Mouse (Mus musculus) CH12.LX (cell line): ENCODE measurements around the gene Dpy19l3. TPM values are rescaled to one million over a fixed set of nuclear protein-coding genes. Genes with fewer than 3 reads are reported as not detected.

Experiments
- DNase-seq: peaks from one replicate; pipeline ENCODE4 v3.0.0-alpha.2; 2013; ENCODE audit errors: extremely low read depth
- H3K27ac ChIP-seq: 2 replicates; pipeline ENCODE4 v1.5.1; 2012; ENCODE audit warnings: low read depth, mild to moderate bottlenecking, control low read depth, moderate library complexity; ENCODE audit not compliant: insufficient read depth
- H3K27me3 ChIP-seq: replicated peaks from 2 replicates; pipeline ENCODE3; 2012; ENCODE audit warnings: inconsistent platforms
- H3K36me3 ChIP-seq, 2 experiments: replicated peaks in 1 of 2; 2 replicates each; pipeline versions ENCODE3 to v1.6.1; 2012; ENCODE audit warnings: inconsistent platforms in 1 of 2, low read length in 1 of 2, mild to moderate bottlenecking in 1 of 2, mixed read lengths in 1 of 2, moderate library complexity in 1 of 2; ENCODE audit not compliant: control insufficient read depth in 1 of 2, insufficient read depth in 1 of 2
- H3K4me1 ChIP-seq, 2 experiments: 2 replicates each; pipeline ENCODE4 v1.6.1; 2012; ENCODE audit warnings: inconsistent platforms in 1 of 2, moderate library complexity in 1 of 2; ENCODE audit not compliant: insufficient read depth in 2 of 2, control insufficient read depth in 1 of 2
- H3K4me2 ChIP-seq: 2 replicates; pipeline ENCODE4 v1.6.1; 2012; ENCODE audit warnings: low read depth, mild to moderate bottlenecking, control low read depth; ENCODE audit not compliant: poor library complexity, insufficient read depth, severe bottlenecking
- H3K4me3 ChIP-seq, 3 experiments: fragments of 150-350 bp in 1 of 3; sonication (generic) in 1 of 3; replicated peaks in 1 of 3; 2 replicates each; pipeline versions ENCODE3 to v1.5.1; 2011 to 2012; ENCODE audit warnings: low read depth in 2 of 3, low read length in 2 of 3, mild to moderate bottlenecking in 2 of 3, moderate library complexity in 2 of 3, control low read depth in 1 of 3, improper control_type of control experiment in 1 of 3, inconsistent platforms in 1 of 3, mixed read lengths in 1 of 3; ENCODE audit not compliant: poor library complexity in 1 of 3
- H3K79me2 ChIP-seq: replicated peaks from 2 replicates; pipeline ENCODE4 v1.6.1; 2012; ENCODE audit warnings: mild to moderate bottlenecking, moderate library complexity; ENCODE audit not compliant: control insufficient read depth, poor library complexity, insufficient read depth, severe bottlenecking; ENCODE audit errors: extremely low read depth
- H3K9ac ChIP-seq: 2 replicates; pipeline ENCODE4 v1.6.1; 2012; ENCODE audit warnings: low read depth, mild to moderate bottlenecking, control low read depth, moderate library complexity; ENCODE audit not compliant: insufficient read depth
- H3K9me3 ChIP-seq: replicated peaks from 2 replicates; pipeline ENCODE3; 2012; ENCODE audit warnings: low read length, inconsistent platforms, mixed read lengths
- BHLHE40 ChIP-seq: IDR thresholded peaks from 2 replicates; pipeline ENCODE4 v1.6.1; 2011; ENCODE audit warnings: mild to moderate bottlenecking, low read depth, low read length, improper control_type of control experiment
- CHD2 ChIP-seq: IDR thresholded peaks from 2 replicates; pipeline ENCODE4 v1.6.1; 2011; ENCODE audit warnings: low read length, improper control_type of control experiment
- CTCF ChIP-seq, 2 experiments: IDR thresholded peaks in 1 of 2; conservative IDR thresholded peaks in 1 of 2; 2 replicates each; pipeline ENCODE4 v1.5.1; 2011 to 2012; ENCODE audit warnings: low read depth in 2 of 2, low read length in 2 of 2, improper control_type of control experiment in 1 of 2, inconsistent platforms in 1 of 2, mild to moderate bottlenecking in 1 of 2, moderate library complexity in 1 of 2
- E2F4 ChIP-seq: IDR thresholded peaks from 2 replicates; pipeline ENCODE4 v1.6.1; 2011; ENCODE audit warnings: low read depth, low read length, improper control_type of control experiment; ENCODE audit not compliant: insufficient replicate concordance
- ELF1 ChIP-seq: IDR thresholded peaks from 2 replicates; pipeline ENCODE4 v1.6.1; 2014; ENCODE audit warnings: low read depth, mild to moderate bottlenecking, inconsistent platforms, low read length, improper control_type of control experiment
- GABPA ChIP-seq: IDR thresholded peaks from 2 replicates; pipeline ENCODE4 v1.6.1; 2012; ENCODE audit warnings: low read depth, low read length, improper control_type of control experiment, inconsistent platforms; ENCODE audit not compliant: insufficient replicate concordance
- IRF4 ChIP-seq: IDR thresholded peaks from 2 replicates; pipeline ENCODE4 v1.6.1; 2014; ENCODE audit warnings: low read depth, mild to moderate bottlenecking, inconsistent platforms, low read length, improper control_type of control experiment
- KAT2A ChIP-seq: IDR thresholded peaks from 2 replicates; pipeline ENCODE4 v1.6.1; 2012; ENCODE audit warnings: low read length, improper control_type of control experiment, inconsistent platforms; ENCODE audit not compliant: insufficient replicate concordance
- MYC ChIP-seq: IDR thresholded peaks from 2 replicates; pipeline ENCODE4 v1.6.1; 2011; ENCODE audit warnings: low read depth, mild to moderate bottlenecking, improper control_type of control experiment, low read length
- NRF1 ChIP-seq: IDR thresholded peaks from 2 replicates; pipeline ENCODE4 v1.6.1; 2014; ENCODE audit warnings: low read depth, mild to moderate bottlenecking, inconsistent platforms, low read length, improper control_type of control experiment, moderate library complexity
- PAX5 ChIP-seq: IDR thresholded peaks from 2 replicates; pipeline ENCODE4 v1.6.1; 2012; ENCODE audit warnings: low read length, inconsistent platforms, mixed read lengths
- POLR2A ChIP-seq: IDR thresholded peaks from 2 replicates; pipeline ENCODE4 v1.6.1; 2011; ENCODE audit warnings: low read depth, mild to moderate bottlenecking, improper control_type of control experiment, low read length
- POLR2AphosphoS2 ChIP-seq: IDR thresholded peaks from 2 replicates; pipeline ENCODE4 v1.6.1; 2011; ENCODE audit warnings: low read depth, low read length, improper control_type of control experiment
- RCOR1 ChIP-seq: conservative IDR thresholded peaks from 2 replicates; pipeline ENCODE4 v1.6.1; 2012; ENCODE audit warnings: low read depth, mild to moderate bottlenecking, inconsistent platforms, low read length, improper control_type of control experiment
- SMC3 ChIP-seq: IDR thresholded peaks from 2 replicates; pipeline ENCODE4 v1.6.1; 2011; ENCODE audit warnings: low read depth, low read length, improper control_type of control experiment
- TCF12 ChIP-seq: IDR thresholded peaks from 2 replicates; pipeline ENCODE4 v1.6.1; 2014; ENCODE audit warnings: low read depth, mild to moderate bottlenecking, inconsistent platforms, low read length, improper control_type of control experiment
- USF1 ChIP-seq: IDR thresholded peaks from 2 replicates; pipeline ENCODE4 v1.6.1; 2014; ENCODE audit warnings: low read depth, mild to moderate bottlenecking, inconsistent platforms, low read length, improper control_type of control experiment
- ZKSCAN1 ChIP-seq: IDR thresholded peaks from 2 replicates; pipeline ENCODE4 v1.6.1; 2012; ENCODE audit warnings: low read depth, inconsistent platforms, low read length, improper control_type of control experiment, borderline replicate concordance
- dilution Hi-C: fragments of 300-500 bp; cut with MboI; formaldehyde crosslinking; loops from 2 replicates; pipeline ENCODE4 v1.14.3; 2020; ENCODE audit warnings: low sequenced_read_pairs; ENCODE audit not compliant: extremely low pct_unique_long_range_greater_than_20kb, extremely low pct_ligation_motif_present
- in situ Hi-C: fragments of 300-500 bp; cut with MboI; formaldehyde crosslinking; loops from 3 replicates; pipeline ENCODE4 v1.14.3; 2019; ENCODE audit warnings: low sequenced_read_pairs, low pct_ligation_motif_present, low pct_unique_long_range_greater_than_20kb, mixed read lengths
- polyA plus RNA-seq: library from polyadenylated mRNA; unstranded; fragments of >175 nt; gene quantifications from 2 replicates; pipeline ENCODE4 v1.2.1, GENCODE M21; 2012; ENCODE audit warnings: low read depth; ENCODE audit not compliant: insufficient read length
- total RNA-seq, 2 experiments: library from RNA; depleted of rRNA; stranded (reverse); fragments of 300-350 nt in 1 of 2; fragments of >200 nt in 1 of 2; gene quantifications; 2 replicates each; pipeline ENCODE4 v1.2.3; 2012 to 2014

The Dpy19l3 gene
- total and polyA plus RNA-seq, 3 experiments: 5.0 to 18.3 (median 5.5) TPM

DNA sequence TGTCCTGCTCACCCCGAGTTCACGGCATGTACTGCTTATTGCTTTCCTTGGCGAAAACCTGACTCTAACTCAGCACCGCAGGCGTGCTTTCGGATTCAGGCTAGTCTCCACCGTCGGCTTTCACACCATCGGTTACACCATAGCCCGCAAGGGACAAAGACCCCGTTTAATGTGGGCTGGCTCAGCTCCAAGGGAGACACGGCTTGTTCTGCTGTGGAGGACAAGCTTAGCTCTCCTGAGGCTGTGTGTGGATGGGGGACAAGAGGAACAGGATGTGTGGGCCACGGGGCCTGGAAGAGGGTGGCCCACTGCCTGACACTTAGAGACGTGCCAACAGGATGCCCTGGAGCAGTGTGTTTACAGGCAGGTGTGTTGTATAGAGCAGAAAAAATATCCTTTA lies 62.1 kb downstream of the Dpy19l3 start:
- Histone ChIP-seq H3K4me3 (no peak overlapping the region), H3K4me2 (no peak overlapping the region), H3K36me3 (peaks cover 0 to 55% of the 10 kb centered on the region in 2 experiments), H3K4me1 (peaks cover 0 to 2% of the 10 kb centered on the region in 2 experiments; a peak in 1 of 4 replicates), H3K79me2 (no peaks in the 10 kb centered on the region), H3K9ac (no peak overlapping the region), H3K27ac (no peak overlapping the region), H3K9me3 (no peaks in the 10 kb centered on the region), H3K27me3 (no peaks in the 10 kb centered on the region)
- dilution Hi-C loops: no loop called here
- TF ChIP-seq E2F4: no peak
- in situ Hi-C loops: no loop called here
- no peak for DNase-seq

DNA sequence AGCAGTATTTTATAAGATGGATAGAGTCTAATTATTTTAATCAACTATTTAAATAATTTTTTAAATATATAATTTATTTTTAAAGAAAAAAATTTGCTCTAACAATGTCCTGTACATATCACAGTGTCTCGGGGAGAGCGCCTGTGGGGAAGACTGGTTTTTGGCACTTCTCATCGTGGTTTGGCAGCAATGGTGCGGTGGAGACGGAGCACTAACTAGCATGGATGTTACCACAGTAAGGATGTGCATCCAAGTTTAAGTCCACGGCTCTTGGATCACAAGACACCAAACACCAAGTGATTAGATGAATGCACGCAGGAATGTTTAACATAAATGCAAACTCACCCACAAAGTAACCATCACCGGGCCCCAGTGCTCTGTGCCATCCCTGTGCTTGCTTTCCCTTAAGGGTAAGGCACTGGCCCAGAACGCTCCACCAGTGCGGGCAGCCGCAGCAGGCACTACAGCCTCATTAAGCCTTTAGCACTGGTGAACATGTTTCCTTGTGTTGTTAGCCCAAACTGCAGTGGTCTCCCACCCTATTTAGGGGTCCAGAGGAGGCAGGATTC lies 65.4 kb downstream of the Dpy19l3 start:
- Histone ChIP-seq H3K9ac (no peak overlapping the region), H3K4me2 (no peak overlapping the region), H3K9me3 (no peaks in the 10 kb centered on the region), H3K4me3 (no peak overlapping the region), H3K27me3 (no peaks in the 10 kb centered on the region), H3K79me2 (no peaks in the 10 kb centered on the region), H3K36me3 (peaks cover 0 to 47% of the 10 kb centered on the region in 2 experiments), H3K4me1 (peaks cover 0 to 7% of the 10 kb centered on the region in 2 experiments; a peak in 3 of 4 replicates), H3K27ac (no peak overlapping the region)
- no peak for TF ChIP-seq KAT2A
- TF ChIP-seq CHD2: no peak
- no peak for TF ChIP-seq TCF12
- TF ChIP-seq ZKSCAN1: no peak
- no peak for TF ChIP-seq SMC3
- no peak for TF ChIP-seq CTCF (conservative IDR thresholded peaks at IDR 0.05 in 1 of 2, IDR thresholded peaks at IDR 0.05 in 1 of 2; ENCODE audit: low read depth in 2 of 2, low read length in 2 of 2)
- no peak for TF ChIP-seq RCOR1
- TF ChIP-seq BHLHE40: no peak
- TF ChIP-seq MYC: no peak
- TF ChIP-seq ELF1: no peak
- TF ChIP-seq POLR2AphosphoS2: no peak
- TF ChIP-seq USF1: no peak
- TF ChIP-seq POLR2A: no peak
- no peak for TF ChIP-seq GABPA
- in situ Hi-C loops: no loop called here
- dilution Hi-C loops: no loop called here
- no peak for DNase-seq

DNA sequence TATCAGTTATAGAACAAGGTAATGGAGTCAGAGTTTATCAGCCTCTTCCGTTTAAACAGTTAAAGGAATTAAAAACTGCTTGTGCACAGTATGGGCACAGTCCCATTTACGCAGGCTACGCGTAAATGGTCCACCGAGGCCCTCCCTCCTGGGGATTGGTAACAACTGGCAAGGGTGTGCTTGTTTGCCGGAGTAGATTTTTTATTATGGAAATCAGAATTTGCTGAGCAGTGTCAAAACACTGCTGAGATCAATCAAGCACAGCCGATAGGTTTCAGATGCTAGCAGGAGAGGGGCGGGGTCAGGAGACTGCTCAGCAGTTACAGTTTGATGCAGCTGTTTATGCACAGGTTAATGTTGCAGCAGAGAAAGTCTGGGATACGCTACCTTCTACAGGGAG lies 66.0 kb downstream of the Dpy19l3 start:
- Histone ChIP-seq H3K79me2 (no peaks in the 10 kb centered on the region), H3K36me3 (peaks cover 0 to 44% of the 10 kb centered on the region in 2 experiments), H3K27ac (no peak overlapping the region), H3K27me3 (no peaks in the 10 kb centered on the region), H3K4me2 (no peak overlapping the region), H3K4me1 (peaks cover 0 to 13% of the 10 kb centered on the region in 2 experiments; a peak in 3 of 4 replicates), H3K4me3 (no peak overlapping the region), H3K9me3 (no peaks in the 10 kb centered on the region)
- dilution Hi-C loops (no loop called here), in situ Hi-C loops (no loop called here)
- DNase-seq: no peak
- no peak for TF ChIP-seq E2F4
- no peak for TF ChIP-seq NRF1
- no peak for TF ChIP-seq CTCF (conservative IDR thresholded peaks at IDR 0.05 in 1 of 2, IDR thresholded peaks at IDR 0.05 in 1 of 2; ENCODE audit: low read depth in 2 of 2, low read length in 2 of 2)
- no peak for TF ChIP-seq USF1
- TF ChIP-seq POLR2AphosphoS2: no peak
- TF ChIP-seq ELF1: no peak
- TF ChIP-seq BHLHE40: no peak
- no peak for TF ChIP-seq MYC
- no peak for TF ChIP-seq IRF4
- TF ChIP-seq SMC3: no peak
- TF ChIP-seq PAX5: no peak
- TF ChIP-seq RCOR1: no peak
- TF ChIP-seq, all 38 proteins: peak for 0
- H3K9ac ChIP-seq: no peak overlapping the region
